Mouse (Mus musculus) embryonic facial prominence, embryonic 11.5 days (tissue): ENCODE data around the gene Gm49510. TPM values are rescaled to one million over a fixed set of nuclear protein-coding genes. Genes with fewer than 3 reads are reported as not detected.
A peak's percentile ranks its signal among the peaks of the same experiment; 100 is the strongest.

ENCODE experiments used
- ATAC-seq: fragments of 200-750 bp; cut with Nextera tagmentation; replicated peaks from 2 replicates; pipeline ENCODE4 v1.8.0; 2017; ENCODE audit warnings: low read depth; ENCODE audit not compliant: insufficient number of reproducible peaks, low FRiP score, low TSS enrichment
- DNase-seq: peaks from one replicate; pipeline ENCODE4 v3.0.0-alpha.2; 2015; ENCODE audit warnings: low spot score
- H3K27ac ChIP-seq: fragments of 300-500 bp; sonication (generic); replicated peaks from 2 replicates; pipeline ENCODE4 v1.5.1; 2014; ENCODE audit warnings: mild to moderate bottlenecking, low read depth, low read length, control low read depth
- H3K27me3 ChIP-seq: fragments of 300-500 bp; sonication (generic); 2 replicates; pipeline ENCODE4 v1.6.1; 2014; ENCODE audit warnings: mild to moderate bottlenecking, low read length, moderate library complexity, mixed read lengths; ENCODE audit not compliant: control insufficient read depth, insufficient read depth
- H3K36me3 ChIP-seq: fragments of 300-500 bp; sonication (generic); replicated peaks from 2 replicates; pipeline ENCODE4 v1.6.1; 2014; ENCODE audit warnings: low read depth, mild to moderate bottlenecking, low read length, moderate library complexity, mixed read lengths; ENCODE audit not compliant: control insufficient read depth, insufficient read depth
- H3K4me1 ChIP-seq: fragments of 300-500 bp; sonication (generic); 2 replicates; pipeline ENCODE4 v1.6.1; 2014; ENCODE audit warnings: low read length, mixed read lengths; ENCODE audit not compliant: control insufficient read depth, insufficient read depth
- H3K4me2 ChIP-seq: fragments of 300-500 bp; sonication (generic); 2 replicates; pipeline ENCODE4 v1.6.1; 2014; ENCODE audit warnings: low read depth, mild to moderate bottlenecking, control low read depth, low read length, moderate library complexity
- H3K4me3 ChIP-seq: fragments of 300-500 bp; sonication (generic); 2 replicates; pipeline ENCODE4 v1.5.1; 2014; ENCODE audit warnings: low read depth, low read length, control low read depth
- H3K9ac ChIP-seq: fragments of 300-500 bp; sonication (generic); replicated peaks from 2 replicates; pipeline ENCODE4 v1.6.1; 2014; ENCODE audit warnings: mild to moderate bottlenecking, control low read depth, low read length
- H3K9me3 ChIP-seq: fragments of 300-500 bp; sonication (generic); replicated peaks from 2 replicates; pipeline ENCODE4 v1.6.1; 2016; ENCODE audit warnings: mild to moderate bottlenecking, low read length, inconsistent platforms, mixed read lengths; ENCODE audit not compliant: control insufficient read depth
- WGBS: fragments of 180-500 bp; shearing (Covaris S2); extraction: QIAGEN DNeasy Blood & Tissue Kit; methylation state at CpG from one replicate; pipeline ENCODE4 v1.1.7; 2014; 5-methylcytosine and 5-hydroxymethylcytosine counted together
- polyA plus RNA-seq: library from polyadenylated mRNA; unstranded; fragments of >200 nt; fragmentation: Nextera tagmentation; extraction: Ambion mirVana; gene quantifications from 2 replicates; pipeline ENCODE4 v1.2.1, GENCODE M21; 2014

Gm49510 gene
- polyA plus RNA-seq, 1 experiment from 2014 or later: 0.58 TPM

GRCm38 (mm10) chr15:78859714-78860113 lies 39.8 kb upstream of the Gm49510 start:
- no peaks in the 10 kb centered on the region for H3K36me3 ChIP-seq
- no peaks in the 10 kb centered on the region for H3K9me3 ChIP-seq
- H3K4me3 ChIP-seq: no peak overlapping the region
- DNase-seq: no peak
- no peak overlapping the region for H3K9ac ChIP-seq
- WGBS: 68% methylated on average over 6 of the region's 6 CpGs
- no peak for ATAC-seq
- H3K27me3 ChIP-seq: no peaks in the 10 kb centered on the region
- no peaks in the 10 kb centered on the region for H3K4me1 ChIP-seq
- no peak overlapping the region for H3K4me2 ChIP-seq
- no peak overlapping the region for H3K27ac ChIP-seq

GRCm38 (mm10) chr15:78862280-78862679 lies 37.2 kb upstream of the Gm49510 start:
- H3K4me1 ChIP-seq: no peaks in the 10 kb centered on the region
- H3K4me3 ChIP-seq: no peak overlapping the region
- H3K27me3 ChIP-seq: no peaks in the 10 kb centered on the region
- H3K27ac ChIP-seq: no peak overlapping the region
- no peak for DNase-seq
- H3K9me3 ChIP-seq: no peaks in the 10 kb centered on the region
- H3K4me2 ChIP-seq: no peak overlapping the region
- no peak overlapping the region for H3K9ac ChIP-seq
- H3K36me3 ChIP-seq: no peaks in the 10 kb centered on the region
- 88% methylated on average over 5 of the region's 5 CpGs for WGBS
- no peak for ATAC-seq

- Histone ChIP-seq H3K9me3 (no peaks in the 10 kb centered on the region), H3K9ac (no peak overlapping the region), H3K4me2 (no peak overlapping the region), H3K4me1 (no peaks in the 10 kb centered on the region), H3K27me3 (no peaks in the 10 kb centered on the region), H3K36me3 (no peaks in the 10 kb centered on the region), H3K27ac (no peak overlapping the region), H3K4me3 (no peak overlapping the region)
- ATAC-seq: no peak
- WGBS: 82% methylated on average over 2 of the region's 2 CpGs
- DNase-seq: no peak
Observed at GRCm38 (mm10) chr15:78863154-78863553, 36.3 kb upstream of the Gm49510 start.

- no peaks in the 10 kb centered on the region for H3K27me3 ChIP-seq
- ATAC-seq (no peak), DNase-seq (no peak)
- H3K4me2 ChIP-seq: no peak overlapping the region
- H3K9me3 ChIP-seq: no peaks in the 10 kb centered on the region
- no peak overlapping the region for H3K9ac ChIP-seq
- H3K27ac ChIP-seq: no peak overlapping the region
- H3K36me3 ChIP-seq: no peaks in the 10 kb centered on the region
- H3K4me1 ChIP-seq: peaks cover 2% of the 10 kb centered on the region
- WGBS: 45% methylated on average over 13 of the region's 13 CpGs
- no peak overlapping the region for H3K4me3 ChIP-seq
Observed at GRCm38 (mm10) chr15:78863852-78864253, 35.6 kb upstream of the Gm49510 start.

- no peak; the same call in 1 of the 2 replicates for ATAC-seq
- H3K27ac ChIP-seq: peak overlapping the region; percentile 47; the same call in 1 of the 2 replicates
- 12% methylated on average over 9 of the region's 9 CpGs for WGBS
- no peak overlapping the region for H3K4me3 ChIP-seq
- H3K9ac ChIP-seq: no peak overlapping the region
- DNase-seq: peak; percentile 79
- H3K4me1 ChIP-seq: peaks cover 2% of the 10 kb centered on the region
- H3K9me3 ChIP-seq: no peaks in the 10 kb centered on the region
- peak overlapping the region; percentile 10 for H3K4me2 ChIP-seq
- no peaks in the 10 kb centered on the region for H3K27me3 ChIP-seq
- H3K36me3 ChIP-seq: no peaks in the 10 kb centered on the region
Observed at GRCm38 (mm10) chr15:78868398-78868797, 31.1 kb upstream of the Gm49510 start.

- Histone ChIP-seq H3K4me2 (peak overlapping the region; percentile 10; the same call in 1 of the 2 replicates), H3K9ac (no peak overlapping the region), H3K9me3 (no peaks in the 10 kb centered on the region), H3K27ac (peak overlapping the region; percentile 35; the same call in 1 of the 2 replicates), H3K36me3 (no peaks in the 10 kb centered on the region), H3K4me1 (peaks cover 2% of the 10 kb centered on the region), H3K27me3 (no peaks in the 10 kb centered on the region), H3K4me3 (no peak overlapping the region)
- no peak for DNase-seq
- ATAC-seq: 0 out of 2 replicates have a peak, but pooled peaks have one; percentile 20
- WGBS: 60% methylated on average over 7 of the region's 7 CpGs
Observed at GRCm38 (mm10) chr15:78868826-78869233, 30.6 kb upstream of the Gm49510 start.

GRCm38 (mm10) chr15:78869775-78870174 lies 29.7 kb upstream of the Gm49510 start:
- Histone ChIP-seq H3K4me1 (peaks cover 2% of the 10 kb centered on the region), H3K36me3 (no peaks in the 10 kb centered on the region), H3K4me3 (no peak overlapping the region), H3K27ac (no peak overlapping the region), H3K27me3 (no peaks in the 10 kb centered on the region), H3K9ac (no peak overlapping the region), H3K9me3 (no peaks in the 10 kb centered on the region), H3K4me2 (no peak overlapping the region)
- ATAC-seq (no peak), DNase-seq (peak; percentile 77)
- WGBS: 22% methylated on average over 6 of the region's 6 CpGs

GRCm38 (mm10) chr15:78872021-78872608 lies 27.4 kb upstream of the Gm49510 start:
- no peak overlapping the region for H3K27ac ChIP-seq

More at GRCm38 (mm10) chr15:78872021-78872608, 27.4 kb upstream of the Gm49510 start:
- Histone ChIP-seq H3K4me1 (peaks cover 2% of the 10 kb centered on the region), H3K36me3 (no peaks in the 10 kb centered on the region), H3K9ac (no peak overlapping the region), H3K4me3 (no peak overlapping the region), H3K4me2 (no peak overlapping the region), H3K27me3 (no peaks in the 10 kb centered on the region), H3K9me3 (no peaks in the 10 kb centered on the region)
- no peak for ATAC-seq
- 60% methylated on average over 5 of the region's 5 CpGs for WGBS
- no peak for DNase-seq
